Mouse (Mus musculus) forebrain, embryonic 14.5 days (tissue): ENCODE results near the gene Gm27029. TPM values are rescaled to one million over a fixed set of nuclear protein-coding genes. Genes with fewer than 3 reads are reported as not detected.

ENCODE experiments used
- ATAC-seq: fragments of 200-750 bp; cut with Nextera tagmentation; 2 replicates; pipeline ENCODE4 v1.8.0; 2017; ENCODE audit warnings: mild to moderate bottlenecking, moderate library complexity
- DNase-seq: peaks from one replicate; pipeline ENCODE4 v3.0.0-alpha.2; 2015; ENCODE audit warnings: low spot score
- H3K27ac ChIP-seq: fragments of 300-500 bp; sonication (generic); 2 replicates; pipeline ENCODE4 v1.5.1; 2014; ENCODE audit warnings: low read depth, mild to moderate bottlenecking, control low read depth, low read length, moderate library complexity
- H3K27me3 ChIP-seq: fragments of 300-500 bp; sonication (generic); replicated peaks from 2 replicates; pipeline ENCODE4 v1.6.1; 2014; ENCODE audit warnings: low read length, control low read depth, mixed read lengths; ENCODE audit not compliant: control insufficient read depth, insufficient read depth
- H3K36me3 ChIP-seq: fragments of 300-500 bp; sonication (generic); 2 replicates; pipeline ENCODE4 v1.6.1; 2014; ENCODE audit warnings: low read length, control low read depth; ENCODE audit not compliant: control insufficient read depth, insufficient read depth
- H3K4me1 ChIP-seq: fragments of 300-500 bp; sonication (generic); 2 replicates; pipeline ENCODE4 v1.6.1; 2014; ENCODE audit warnings: antibody characterized with exemption, low read length, control low read depth; ENCODE audit not compliant: control insufficient read depth, insufficient read depth
- H3K4me2 ChIP-seq: fragments of 300-500 bp; sonication (generic); 2 replicates; pipeline ENCODE4 v1.6.1; 2014; ENCODE audit warnings: mild to moderate bottlenecking, control low read depth, low read length
- H3K4me3 ChIP-seq: fragments of 300-500 bp; sonication (generic); 2 replicates; pipeline ENCODE4 v1.5.1; 2014; ENCODE audit warnings: low read depth, low read length, control low read depth
- H3K9ac ChIP-seq: fragments of 300-500 bp; sonication (generic); 2 replicates; pipeline ENCODE4 v1.6.1; 2014; ENCODE audit warnings: mild to moderate bottlenecking, low read length, control low read depth, moderate library complexity
- H3K9me3 ChIP-seq: fragments of 300-500 bp; sonication (generic); replicated peaks from 2 replicates; pipeline ENCODE4 v1.6.1; 2016; ENCODE audit warnings: low read length, control low read depth, mixed read lengths; ENCODE audit not compliant: control insufficient read depth
- WGBS: fragments of 180-500 bp; shearing (Covaris S2); extraction: QIAGEN DNeasy Blood & Tissue Kit; methylation state at CpG from one replicate; pipeline ENCODE4 v1.1.7; 2014; 5-methylcytosine and 5-hydroxymethylcytosine counted together
- polyA plus RNA-seq: library from polyadenylated mRNA; unstranded; fragments of >200 nt; fragmentation: Nextera tagmentation; extraction: Ambion mirVana; gene quantifications from 2 replicates; pipeline ENCODE4 v1.2.1, GENCODE M21; 2014

Gene Gm27029
- polyA plus RNA-seq, 1 experiment from 2014 or later, result 6.8 TPM

DNA sequence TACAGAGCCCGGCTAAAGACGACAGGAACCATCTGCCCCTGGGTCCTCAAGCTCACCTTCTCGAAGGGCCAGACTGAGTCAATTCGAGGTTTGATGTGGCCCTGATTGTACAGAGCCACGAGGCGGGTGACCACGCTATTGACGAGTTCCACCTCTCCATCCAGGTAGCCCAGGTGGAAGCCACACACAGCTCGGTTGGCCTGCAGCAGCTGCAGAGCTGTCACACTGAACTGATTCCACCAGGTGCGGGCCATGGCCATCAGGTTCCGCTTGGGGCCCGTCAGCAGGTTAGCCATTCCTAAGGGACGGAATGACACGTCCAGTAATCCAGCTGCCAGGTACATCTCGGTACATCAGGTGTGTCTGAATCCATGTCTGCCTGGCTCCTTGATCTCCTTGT lies 35.7 kb upstream of the Gm27029 start:
- H3K27ac ChIP-seq, result no peak overlapping the region
- no peak overlapping the region for H3K9ac ChIP-seq
- DNase-seq (no peak), ATAC-seq (no peak)
- no peak overlapping the region for H3K4me2 ChIP-seq
- H3K4me1 ChIP-seq, result peaks cover 23% of the 10 kb centered on the region
- H3K4me3 ChIP-seq, result no peak overlapping the region
- 91% methylated on average over 15 of the region's 15 CpGs for WGBS
- H3K27me3 ChIP-seq, result no peaks in the 10 kb centered on the region
- no peaks in the 10 kb centered on the region for H3K9me3 ChIP-seq
- peaks cover 65% of the 10 kb centered on the region for H3K36me3 ChIP-seq

DNA sequence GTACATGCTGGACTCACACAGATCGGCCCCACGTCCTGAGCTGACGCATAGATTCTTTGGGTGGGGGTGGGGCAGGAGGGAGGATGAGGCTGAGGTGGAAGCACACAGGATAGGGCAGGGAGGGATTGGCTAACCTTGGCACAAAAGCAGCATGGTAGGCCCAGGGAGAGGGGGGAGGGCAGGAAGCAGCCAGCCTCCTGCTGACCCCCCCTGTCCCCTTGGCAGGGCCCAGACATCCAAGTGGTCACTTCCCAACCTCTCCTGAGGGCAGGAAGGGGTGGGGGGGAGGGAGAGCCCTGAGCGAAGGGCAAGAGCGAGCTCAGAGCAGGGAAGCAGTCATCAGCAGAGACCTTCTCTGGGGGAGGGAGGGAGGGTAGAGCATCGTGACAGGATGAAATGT lies 35.1 kb upstream of the Gm27029 start:
- no peak overlapping the region for H3K4me3 ChIP-seq
- no peak overlapping the region for H3K9ac ChIP-seq
- H3K27ac ChIP-seq, result no peak overlapping the region
- no peaks in the 10 kb centered on the region for H3K27me3 ChIP-seq
- H3K4me1 ChIP-seq, result peaks cover 28% of the 10 kb centered on the region
- ATAC-seq (no peak), DNase-seq (no peak)
- peaks cover 65% of the 10 kb centered on the region for H3K36me3 ChIP-seq
- 41% methylated on average over 5 of the region's 6 CpGs for WGBS
- H3K4me2 ChIP-seq, result no peak overlapping the region
- H3K9me3 ChIP-seq, result no peaks in the 10 kb centered on the region

DNA sequence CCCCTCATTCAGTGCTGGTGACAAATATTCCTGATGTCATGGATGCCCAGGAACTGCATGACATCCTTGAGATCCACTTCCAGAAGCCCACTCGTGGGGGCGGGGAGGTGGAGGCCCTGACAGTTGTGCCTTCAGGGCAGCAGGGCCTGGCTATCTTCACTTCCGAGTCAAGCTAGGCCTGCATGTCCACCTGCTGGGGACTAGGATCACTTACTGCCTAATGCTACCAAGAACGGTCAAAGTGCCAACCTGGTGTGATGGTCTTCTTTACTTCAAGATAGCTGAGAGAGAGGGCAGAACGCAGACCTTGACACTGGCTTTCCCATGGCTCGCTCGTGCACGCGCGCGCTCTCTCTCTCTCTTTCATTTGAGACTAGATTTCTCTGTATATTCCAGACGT lies 33.6 kb upstream of the Gm27029 start:
- peaks cover 65% of the 10 kb centered on the region for H3K36me3 ChIP-seq

DNA sequence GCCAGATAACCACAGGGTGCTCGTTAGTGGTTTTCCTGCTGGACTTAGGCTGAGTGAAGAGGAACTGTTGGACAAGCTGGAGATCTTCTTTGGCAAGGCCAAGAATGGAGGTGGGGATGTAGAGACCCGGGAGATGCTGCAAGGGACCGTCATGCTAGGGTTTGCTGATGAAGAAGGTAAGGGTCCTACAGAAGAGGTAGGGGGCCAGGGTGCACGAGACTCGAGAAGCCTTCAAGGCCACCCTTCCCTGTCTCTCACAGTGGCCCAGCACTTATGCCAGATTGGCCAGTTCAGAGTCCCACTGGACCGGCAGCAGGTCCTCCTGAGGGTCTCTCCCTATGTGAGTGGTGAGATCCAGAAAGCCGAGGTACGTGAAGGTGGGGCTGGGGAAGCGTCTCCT lies 33.0 kb upstream of the Gm27029 start:
- H3K4me3 ChIP-seq, result no peak overlapping the region
- H3K36me3 ChIP-seq, result peaks cover 61% of the 10 kb centered on the region
- no peaks in the 10 kb centered on the region for H3K9me3 ChIP-seq
- ATAC-seq, result no peak
- 91% methylated on average over 9 of the region's 9 CpGs for WGBS
- H3K27me3 ChIP-seq, result no peaks in the 10 kb centered on the region
- H3K4me2 ChIP-seq, result no peak overlapping the region
- H3K9ac ChIP-seq, result no peak overlapping the region
- no peak overlapping the region for H3K27ac ChIP-seq
- peaks cover 11% of the 10 kb centered on the region for H3K4me1 ChIP-seq
- DNase-seq, result no peak

More for the DNA sequence above, 33.6 kb upstream of the Gm27029 start:
- WGBS, result 87% methylated on average over 12 of the region's 12 CpGs
- no peaks in the 10 kb centered on the region for H3K9me3 ChIP-seq
- no peak overlapping the region for H3K9ac ChIP-seq
- no peak for DNase-seq
- no peak for ATAC-seq
- H3K27ac ChIP-seq, result no peak overlapping the region
- H3K4me3 ChIP-seq, result no peak overlapping the region
- H3K4me2 ChIP-seq, result no peak overlapping the region
- H3K4me1 ChIP-seq, result peaks cover 17% of the 10 kb centered on the region
- no peaks in the 10 kb centered on the region for H3K27me3 ChIP-seq

DNA sequence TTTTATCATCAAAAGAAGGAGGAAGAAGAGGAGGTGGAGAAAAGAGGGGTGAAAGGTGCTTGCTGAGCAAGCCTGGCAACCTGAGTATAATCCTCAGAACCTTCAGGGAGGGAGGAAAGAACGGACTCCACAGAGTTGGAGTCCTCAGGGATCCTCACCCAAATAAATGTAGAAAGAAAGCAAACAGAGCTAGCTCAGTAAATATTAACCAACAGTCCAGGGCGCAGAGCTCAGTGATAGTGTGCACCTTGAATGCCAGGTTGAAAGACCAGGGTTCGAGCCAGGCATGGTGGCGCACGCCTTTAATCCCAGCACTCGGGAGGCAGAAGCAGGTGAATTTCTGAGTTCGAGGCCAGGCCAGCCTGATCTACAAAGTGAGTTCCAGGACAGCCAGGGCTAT lies 31.0 kb upstream of the Gm27029 start:
- no peak for DNase-seq
- no peaks in the 10 kb centered on the region for H3K27me3 ChIP-seq
- ATAC-seq, result no peak
- peaks cover 41% of the 10 kb centered on the region for H3K36me3 ChIP-seq
- H3K4me3 ChIP-seq, result no peak overlapping the region
- no peak overlapping the region for H3K9ac ChIP-seq
- no peak overlapping the region for H3K27ac ChIP-seq
- WGBS, result 89% methylated on average over 7 of the region's 7 CpGs
- no peak overlapping the region for H3K4me2 ChIP-seq
- peaks cover 8% of the 10 kb centered on the region; the same call in 1 of the 2 replicates for H3K4me1 ChIP-seq
- no peaks in the 10 kb centered on the region for H3K9me3 ChIP-seq

DNA sequence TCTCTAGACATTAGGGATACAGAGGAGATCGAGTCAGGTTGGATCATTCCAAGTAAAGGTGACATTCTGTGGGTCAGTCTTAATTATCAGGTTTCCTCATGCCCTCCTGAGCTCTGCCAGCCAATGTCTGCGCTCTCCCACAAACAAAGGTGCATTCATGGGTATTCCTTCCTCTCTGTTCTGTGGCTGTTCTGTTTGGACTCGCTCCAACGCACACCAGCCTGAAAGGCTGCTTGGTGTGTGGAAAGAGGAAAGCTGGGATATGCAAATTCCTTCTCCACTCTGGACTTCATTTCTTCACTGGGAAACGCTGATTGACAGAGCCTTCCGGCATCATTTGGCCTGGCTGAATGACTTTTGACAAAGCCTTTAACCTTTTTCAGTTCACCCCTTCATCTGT lies 30.1 kb upstream of the Gm27029 start:
- no peak overlapping the region for H3K4me2 ChIP-seq
- peak overlapping the region; percentile 39; the same call in 1 of the 2 replicates for H3K27ac ChIP-seq
- H3K9ac ChIP-seq, result no peak overlapping the region
- DNase-seq (peak; percentile 74), ATAC-seq (peak; percentile 69)
- no peak overlapping the region for H3K4me3 ChIP-seq
- 7% methylated on average over 6 of the region's 6 CpGs for WGBS
- peaks cover 31% of the 10 kb centered on the region for H3K36me3 ChIP-seq
- no peaks in the 10 kb centered on the region for H3K9me3 ChIP-seq
- no peaks in the 10 kb centered on the region for H3K27me3 ChIP-seq
- peaks cover 8% of the 10 kb centered on the region; the same call in 1 of the 2 replicates for H3K4me1 ChIP-seq

DNA sequence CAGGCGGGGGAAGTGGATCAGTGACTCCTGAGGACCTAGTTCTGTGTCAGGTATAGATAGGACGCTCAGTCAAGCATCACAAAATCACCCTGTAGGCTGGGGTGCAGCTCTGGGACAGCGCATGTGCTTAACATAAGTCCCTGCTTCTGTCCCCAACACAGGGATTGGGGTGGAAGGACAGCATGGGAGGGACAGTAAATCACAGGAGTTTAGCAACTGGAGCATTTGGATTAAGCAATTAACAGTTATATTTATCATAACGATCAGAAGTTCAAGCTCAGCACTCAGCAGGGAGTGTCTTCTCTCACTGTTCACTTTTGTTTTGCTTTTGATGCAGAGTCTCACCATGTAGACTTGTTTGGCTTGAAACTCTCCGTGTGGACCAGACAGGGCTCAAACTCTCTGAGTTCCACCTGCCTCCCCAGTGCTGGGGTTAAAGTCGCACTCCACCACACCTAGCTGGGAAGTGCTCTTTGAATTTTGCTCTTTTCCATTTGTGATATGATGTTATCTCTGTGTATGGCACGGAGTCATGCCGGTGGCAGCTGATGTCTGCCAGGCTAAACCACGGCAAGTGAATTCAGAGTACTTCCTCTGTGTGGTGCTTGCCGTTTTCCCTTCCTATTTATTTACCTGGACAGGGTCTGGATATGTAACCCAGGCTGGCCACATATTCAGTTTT lies 27.6 kb upstream of the Gm27029 start:
- H3K27ac ChIP-seq, result no peak overlapping the region
- H3K4me2 ChIP-seq, result no peak overlapping the region
- 64% methylated on average over 10 of the region's 10 CpGs for WGBS
- H3K9ac ChIP-seq, result no peak overlapping the region
- H3K27me3 ChIP-seq, result no peaks in the 10 kb centered on the region
- H3K9me3 ChIP-seq, result no peaks in the 10 kb centered on the region
- peaks cover 8% of the 10 kb centered on the region; the same call in 1 of the 2 replicates for H3K4me1 ChIP-seq
- peaks cover 8% of the 10 kb centered on the region; the same call in 1 of the 2 replicates for H3K36me3 ChIP-seq
- no peak for ATAC-seq
- no peak overlapping the region for H3K4me3 ChIP-seq
- no peak for DNase-seq

DNA sequence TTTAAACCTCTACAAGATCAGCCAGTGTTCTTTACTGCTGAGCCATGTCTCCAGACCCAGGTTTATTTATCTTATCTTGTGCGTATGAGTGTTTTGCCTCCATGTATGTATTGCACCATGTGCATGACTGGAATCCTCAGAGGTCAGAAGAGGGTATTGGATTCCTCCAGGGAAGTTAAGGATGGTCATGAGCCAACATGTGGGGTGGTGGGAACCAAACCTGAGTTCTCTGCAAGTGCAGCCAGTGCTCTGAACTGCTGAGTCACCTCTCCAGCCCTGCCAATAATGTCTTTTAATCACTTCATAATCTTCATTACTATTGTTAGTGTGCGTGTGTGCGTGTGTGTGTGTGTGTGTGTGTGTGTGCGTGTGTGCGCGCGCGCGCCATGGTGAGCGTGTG lies 26.9 kb upstream of the Gm27029 start:
- DNase-seq, result no peak
- WGBS, result 96% methylated on average over 10 of the region's 10 CpGs
- H3K27ac ChIP-seq, result no peak overlapping the region
- peaks cover under 1% of the 10 kb centered on the region; the same call in 1 of the 2 replicates for H3K36me3 ChIP-seq
- no peak overlapping the region for H3K4me2 ChIP-seq
- no peak overlapping the region for H3K4me3 ChIP-seq
- H3K4me1 ChIP-seq, result peaks cover 8% of the 10 kb centered on the region; the same call in 1 of the 2 replicates
- ATAC-seq, result no peak
- H3K9me3 ChIP-seq, result no peaks in the 10 kb centered on the region
- no peak overlapping the region for H3K9ac ChIP-seq
- no peaks in the 10 kb centered on the region for H3K27me3 ChIP-seq

GRCm38 (mm10) chr11:101450394-101450793 lies 25.8 kb upstream of the Gm27029 start:
- Histone ChIP-seq H3K9ac (no peak overlapping the region), H3K36me3 (peaks cover 8% of the 10 kb centered on the region), H3K4me1 (peaks cover 8% of the 10 kb centered on the region; the same call in 1 of the 2 replicates), H3K27ac (no peak overlapping the region), H3K9me3 (no peaks in the 10 kb centered on the region), H3K27me3 (no peaks in the 10 kb centered on the region), H3K4me3 (no peak overlapping the region), H3K4me2 (no peak overlapping the region)
- no peak for DNase-seq
- no peak for ATAC-seq
- WGBS, result 89% methylated on average over 3 of the region's 3 CpGs
